Mouse (Mus musculus) heart, postnatal 4 days (tissue): Measurements from ENCODE around the gene Prss3. TPM values are rescaled to one million over a fixed set of nuclear protein-coding genes. Genes with fewer than 3 reads are reported as not detected.
"Not testable (repeated sequence)": the region's sequence is repeated elsewhere in the genome, so short reads cannot be mapped to it uniquely, and the experiment has no call there.

Experiments used
- DNase-seq: peaks from one replicate; pipeline ENCODE4 v3.0.0; 2021
- total RNA-seq, 2 experiments: library from RNA; stranded (reverse); gene quantifications; 2 replicates each; pipeline ENCODE4 v1.2.3; 2021

The Prss3 gene
- not detected for total RNA-seq

- DNase-seq, result not testable (repeated sequence)
These were observed at the start of gene Prss3 for GRCm38 (mm10) chr6:41377578-41377977. Prss3 (minus strand) TSS chr6:41377678.

GRCm38 (mm10) chr6:41392056-41392455, 14.6 kb upstream of the Prss3 start, which contains the start of gene Gm5771:
Gm5771 (plus strand) TSS chr6:41392356.
- not testable (repeated sequence) for DNase-seq

GRCm38 (mm10) chr6:41391640-41392039, 14.2 kb upstream of the Prss3 start:
- not testable (repeated sequence) for DNase-seq

- DNase-seq, result no peak
These were observed 9.3 kb upstream of the Prss3 start for GRCm38 (mm10) chr6:41386781-41387180.

- not testable (repeated sequence) for DNase-seq
These were observed 3.7 kb downstream of the Prss3 start for GRCm38 (mm10) chr6:41373772-41374171.

GRCm38 (mm10) chr6:41353932-41354331, 23.5 kb downstream of the Prss3 start, which contains the start of gene Try10:
Try10 (plus strand) TSS chr6:41354105.
- DNase-seq, result no peak

Other genes starting within 250 kb of the Prss3 start
- gene Try4, start 75.4 kb downstream of the Prss3 start, total RNA-seq, result not detected
- gene Try5, start 60.8 kb downstream of the Prss3 start, total RNA-seq, result not detected
- not detected for gene Try10, start 23.6 kb downstream of the Prss3 start, total RNA-seq
- not detected for gene Gm5771, start 14.7 kb upstream of the Prss3 start, total RNA-seq
- not detected for gene Gm10334, start 68.5 kb upstream of the Prss3 start, total RNA-seq
- gene Prss1, start 81.3 kb upstream of the Prss3 start, total RNA-seq, result not detected
- not detected for gene Prss2, start 144.1 kb upstream of the Prss3 start, total RNA-seq
- 1 to 10 TPM; 2.3 to 3.1 TPM for gene Ephb6, start 227.8 kb upstream of the Prss3 start, total RNA-seq